Comparison of ENCODE assay signal across 21 mouse cellular contexts in the genomic region with DNA sequence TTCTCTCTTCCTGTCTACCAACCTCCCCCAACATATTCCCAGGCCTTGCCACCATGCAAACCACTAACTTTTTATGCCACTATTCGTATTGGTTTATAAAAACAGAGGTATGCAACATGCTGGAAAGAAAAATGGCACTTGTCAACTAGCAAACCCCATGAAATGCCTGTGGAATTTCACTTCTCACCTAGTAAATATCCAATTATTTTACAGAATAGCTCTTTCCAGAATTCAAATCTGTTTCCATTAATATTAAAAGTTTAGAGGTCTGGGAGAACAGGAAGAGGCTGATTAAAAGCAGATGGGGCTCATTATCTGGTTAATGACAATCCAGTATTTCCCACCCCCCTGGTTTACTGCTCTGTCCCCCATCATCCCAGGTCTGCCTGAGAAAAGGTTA.
DNase-seq lines count a peak whose midpoint lies in the region; ATAC-seq and TF ChIP-seq lines count a peak whose summit lies in the region.
"Had no signal": no experiment of that assay in that cellular context is flagged by ENCODE, and none has a peak within 500 bp of the region (broad histone marks: within the 10 kb centered on the region; RNA-seq: fewer than 3 reads in every experiment).

No protein-coding gene starts in this region.

- no peak overlapping the region for H3K4me3 ChIP-seq in limb, embryonic 10.5 days
- H3K4me3 ChIP-seq in limb, embryonic 12.5 days (replicated peaks): no peak overlapping the region
- no peak overlapping the region for H3K4me3 ChIP-seq in limb, embryonic 14.5 days (replicated peaks; ENCODE audit: low read length)
- H3K4me3 ChIP-seq: embryonic facial prominence, embryonic 10.5 days; embryonic facial prominence, embryonic 12.5 days; forebrain, embryonic 13.5 days; forebrain, embryonic 15.5 days had no signal

- no peak for TF ChIP-seq POLR2A in limb, embryonic 14.5 days (IDR thresholded peaks at IDR 0.05; ENCODE audit: borderline replicate concordance, extremely low read depth, insufficient read depth, insufficient read length)

- H3K27ac ChIP-seq in limb, embryonic 10.5 days: peak overlapping the region; percentile 75; the same call in 1 of the 2 replicates
- peak overlapping the region; percentile 75 for H3K27ac ChIP-seq in limb, embryonic 12.5 days
- no peak overlapping the region for H3K27ac ChIP-seq in limb, embryonic 14.5 days (replicated peaks; ENCODE audit: low read depth, low read length)
- H3K27ac ChIP-seq: embryonic facial prominence, embryonic 10.5 days; embryonic facial prominence, embryonic 12.5 days; forebrain, embryonic 13.5 days; forebrain, embryonic 15.5 days had no signal

- H3K4me1 ChIP-seq in limb, embryonic 10.5 days: peaks cover 27% of the 10 kb centered on the region
- H3K4me1 ChIP-seq in limb, embryonic 12.5 days (replicated peaks): peaks cover 20% of the 10 kb centered on the region
- peaks cover 4% of the 10 kb centered on the region for H3K4me1 ChIP-seq in limb, embryonic 14.5 days (ENCODE audit: control insufficient read depth, insufficient read depth, low read length)
- H3K4me1 ChIP-seq: embryonic facial prominence, embryonic 12.5 days; forebrain, embryonic 13.5 days; forebrain, embryonic 15.5 days had no signal

- no peaks in the 10 kb centered on the region for H3K36me3 ChIP-seq in limb, embryonic 10.5 days
- no peaks in the 10 kb centered on the region for H3K36me3 ChIP-seq in limb, embryonic 12.5 days
- H3K36me3 ChIP-seq in limb, embryonic 14.5 days (ENCODE audit: control insufficient read depth, insufficient read depth, low read length): no peaks in the 10 kb centered on the region
- H3K36me3 ChIP-seq: embryonic facial prominence, embryonic 10.5 days; embryonic facial prominence, embryonic 12.5 days; forebrain, embryonic 15.5 days had no signal

- 0 out of 2 replicates have a peak, but pooled peaks cover 6% of the 10 kb centered on the region for H3K27me3 ChIP-seq in limb, embryonic 10.5 days (ENCODE audit: low read depth, poor library complexity, severe bottlenecking)
- H3K27me3 ChIP-seq in limb, embryonic 12.5 days: no peaks in the 10 kb centered on the region
- H3K27me3 ChIP-seq in limb, embryonic 14.5 days (ENCODE audit: control insufficient read depth, insufficient read depth, low read length): no peaks in the 10 kb centered on the region
- H3K27me3 ChIP-seq: embryonic facial prominence, embryonic 12.5 days; forebrain, embryonic 13.5 days; forebrain, embryonic 15.5 days had no signal

- WGBS in limb, embryonic 10.5 days: 41% methylated on average over 1 of the region's 1 CpGs
- WGBS in limb, embryonic 12.5 days: 18% methylated on average over 1 of the region's 1 CpGs
- 9% methylated on average over 1 of the region's 1 CpGs for WGBS in limb, embryonic 14.5 days

- intact Hi-C loops in heart, postnatal 14 days (cut with DNase I): loop anchor here (5.0 to 10.0 kb wide), 5 partner anchors 143 to 513 kb away; no protein-coding TSS in a partner anchor

- DNase-seq in forelimb bud, embryonic 11.5 days (ENCODE audit: low read depth, low spot score): peak; percentile 75
- no peak for DNase-seq in limb, embryonic 10.5 days (ENCODE audit: low spot score)
- DNase-seq in limb, embryonic 14.5 days (ENCODE audit: low spot score): peak; percentile 10
- DNase-seq in gastrocnemius, postnatal 25 days: no peak
- no peak for DNase-seq in heart, postnatal 14 days
- DNase-seq in heart, adult 9 months (ENCODE audit: low spot score in 2 of 2): no peak
- DNase-seq: adrenal gland, adult 8-10 months; adrenal gland, postnatal 14 days; adrenal gland, postnatal 36 days; B cell, adult 2 months; cerebellum, adult 11-12 months; cerebellum, adult 2 months; cerebellum, adult 9-10 months; cerebellum, postnatal 10 days; cerebellum, postnatal 25 days had no signal

- H3K4me2 ChIP-seq in limb, embryonic 12.5 days: no peak overlapping the region
- no peak overlapping the region for H3K4me2 ChIP-seq in limb, embryonic 14.5 days (replicated peaks; ENCODE audit: low read depth, low read length, severe bottlenecking)
- H3K4me2 ChIP-seq: embryonic facial prominence, embryonic 12.5 days; forebrain, embryonic 13.5 days; forebrain, embryonic 15.5 days had no signal

- H3K9me3 ChIP-seq in limb, embryonic 10.5 days (replicated peaks): no peaks in the 10 kb centered on the region
- H3K9me3 ChIP-seq in limb, embryonic 12.5 days: no peaks in the 10 kb centered on the region
- H3K9me3 ChIP-seq in limb, embryonic 14.5 days (ENCODE audit: control insufficient read depth, low read length): no peaks in the 10 kb centered on the region
- H3K9me3 ChIP-seq: embryonic facial prominence, embryonic 10.5 days; embryonic facial prominence, embryonic 12.5 days; forebrain, embryonic 13.5 days; forebrain, embryonic 15.5 days had no signal

- no peak overlapping the region for H3K9ac ChIP-seq in limb, embryonic 12.5 days (replicated peaks)
- no peak overlapping the region for H3K9ac ChIP-seq in limb, embryonic 14.5 days (ENCODE audit: low read depth, low read length, severe bottlenecking)
- H3K9ac ChIP-seq: embryonic facial prominence, embryonic 12.5 days; forebrain, embryonic 13.5 days; forebrain, embryonic 15.5 days had no signal

- no peak for ATAC-seq in limb, embryonic 12.5 days (ENCODE audit: insufficient number of reproducible peaks, insufficient read depth, low FRiP score, low TSS enrichment, low read depth)
- no peak for ATAC-seq in limb, embryonic 14.5 days (ENCODE audit: low FRiP score, low read depth)
- ATAC-seq: activated CD4-positive, CD25-positive, alpha-beta regulatory T cell, adult 4 months; forebrain, embryonic 13.5 days; forebrain, embryonic 15.5 days had no signal

Comparison
In these comparisons a context has a peak if more than half of its experiments do, and no peak if none do; other contexts are left out.
1. DNase-seq: peak in forelimb bud, embryonic 11.5 days (single experiment) and limb, embryonic 14.5 days (single experiment); none in limb, embryonic 10.5 days (single experiment), gastrocnemius, postnatal 25 days (single experiment), heart, postnatal 14 days (0 of 2) and heart, adult 9 months (0 of 2).